Mouse (Mus musculus) erythroblast, embryonic 14.5 days (primary cell): ENCODE measurements around the gene Rufy1. TPM values are rescaled to one million over a fixed set of nuclear protein-coding genes. Genes with fewer than 3 reads are reported as not detected.

Experiments used
- H3K27me3 ChIP-seq: 2 replicates; pipeline ENCODE4 v1.6.1; 2012; ENCODE audit warnings: inconsistent platforms; ENCODE audit not compliant: control insufficient read depth
- H3K36me3 ChIP-seq: 2 replicates; pipeline ENCODE4 v1.6.1; 2012; ENCODE audit warnings: mild to moderate bottlenecking, inconsistent platforms; ENCODE audit not compliant: control insufficient read depth
- H3K4me1 ChIP-seq: 2 replicates; pipeline ENCODE4 v1.6.1; 2012; ENCODE audit warnings: inconsistent platforms; ENCODE audit not compliant: control insufficient read depth
- H3K4me3 ChIP-seq: replicated peaks from 2 replicates; pipeline ENCODE3; 2012; ENCODE audit warnings: moderate library complexity, mild to moderate bottlenecking, inconsistent platforms
- H3K9me3 ChIP-seq: 2 replicates; pipeline ENCODE4 v1.6.1; 2012; ENCODE audit warnings: low read length, inconsistent platforms, mixed read lengths; ENCODE audit not compliant: control insufficient read depth
- GATA1 ChIP-seq: IDR thresholded peaks from 2 replicates; pipeline ENCODE4 v1.6.1; 2012; ENCODE audit warnings: low read length, inconsistent platforms, mixed read lengths
- TAL1 ChIP-seq: IDR thresholded peaks from 3 replicates; pipeline ENCODE4 v1.6.1; 2012; ENCODE audit warnings: low read length, inconsistent platforms, mixed read lengths
- polyA plus RNA-seq: library from polyadenylated mRNA; stranded (reverse); fragments of >175 nt; gene quantifications from 2 replicates; pipeline ENCODE4 v1.2.3, GENCODE M21; 2012

Gene Rufy1
- polyA plus RNA-seq, 1 experiment, result 0.23 TPM

GRCm38 (mm10) chr11:50346256-50347032, 84.5 kb downstream of the Rufy1 start:
- Histone ChIP-seq H3K36me3 (no peaks in the 10 kb centered on the region), H3K4me3 (no peak overlapping the region), H3K27me3 (no peaks in the 10 kb centered on the region), H3K4me1 (no peaks in the 10 kb centered on the region), H3K9me3 (no peaks in the 10 kb centered on the region)
- no peak for TF ChIP-seq GATA1

DNA sequence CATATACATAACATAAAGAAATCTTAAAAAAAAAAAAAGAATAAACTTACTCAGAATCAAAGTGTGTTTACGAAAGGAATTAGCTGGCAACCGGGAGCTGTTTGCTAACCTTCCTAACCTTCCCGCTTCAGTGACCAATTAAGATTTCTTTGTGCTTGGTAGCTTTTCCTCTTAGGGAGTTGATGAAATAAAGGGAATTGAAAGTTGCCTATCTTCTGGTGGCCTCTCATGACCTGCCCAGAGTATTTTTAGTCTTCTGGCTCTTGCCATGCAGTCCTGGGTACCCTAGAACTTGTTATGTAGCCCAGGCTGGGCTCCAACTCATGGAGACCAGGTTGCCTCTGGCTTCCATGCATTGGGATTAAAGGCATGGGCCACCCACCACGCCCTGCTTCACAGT, 85.4 kb downstream of the Rufy1 start:
- H3K9me3 ChIP-seq, result no peaks in the 10 kb centered on the region
- no peak overlapping the region for H3K4me3 ChIP-seq
- no peaks in the 10 kb centered on the region for H3K27me3 ChIP-seq
- H3K4me1 ChIP-seq, result no peaks in the 10 kb centered on the region
- TF ChIP-seq TAL1 (no peak), GATA1 (no peak)
- H3K36me3 ChIP-seq, result no peaks in the 10 kb centered on the region

Other genes starting within 250 kb of the Rufy1 start
- 19.5 and 24.0 TPM in 2 replicates for gene Sqstm1, start 220.3 kb downstream of the Rufy1 start, polyA plus RNA-seq
- 23.6 and 24.7 TPM in 2 replicates for gene Mgat4b, start 220.2 kb downstream of the Rufy1 start, polyA plus RNA-seq
- not detected in 2 replicates for gene Ltc4s, start 192.5 kb downstream of the Rufy1 start, polyA plus RNA-seq
- 0.47 and 0.68 TPM in 2 replicates for gene Maml1, start 138.8 kb downstream of the Rufy1 start, polyA plus RNA-seq
- 3.1 and 8.5 TPM in 2 replicates for gene Canx, start 105.5 kb downstream of the Rufy1 start, polyA plus RNA-seq
- not detected in 2 replicates for gene Cby3, start 76.7 kb downstream of the Rufy1 start, polyA plus RNA-seq
- gene Hnrnph1, start 54.1 kb downstream of the Rufy1 start, polyA plus RNA-seq, result 12.6 and 16.1 TPM in 2 replicates
- gene Adamts2, start 171.0 kb upstream of the Rufy1 start, polyA plus RNA-seq, result 0.01 TPM in 1 of 2 replicates, not detected in the other